Mouse (Mus musculus) heart, adult 9 months (tissue): ENCODE results near the gene Cacna2d2.

Experiments used
- DNase-seq, 2 experiments: peaks; one replicate each; pipeline ENCODE4 v3.0.0; 2022; ENCODE audit warnings: low spot score in 2 of 2

The Cacna2d2 gene

GRCm38 (mm10) chr9:107453151-107453550, 53.7 kb downstream of the Cacna2d2 start:
- DNase-seq: no peak

- DNase-seq: no peak
These were observed 57.3 kb downstream of the Cacna2d2 start for GRCm38 (mm10) chr9:107456667-107457066.

GRCm38 (mm10) chr9:107462907-107463306, 63.5 kb downstream of the Cacna2d2 start:
- DNase-seq: no peak

GRCm38 (mm10) chr9:107463509-107463908, 64.1 kb downstream of the Cacna2d2 start:
- peak; percentile 27 to 54 for DNase-seq

DNA sequence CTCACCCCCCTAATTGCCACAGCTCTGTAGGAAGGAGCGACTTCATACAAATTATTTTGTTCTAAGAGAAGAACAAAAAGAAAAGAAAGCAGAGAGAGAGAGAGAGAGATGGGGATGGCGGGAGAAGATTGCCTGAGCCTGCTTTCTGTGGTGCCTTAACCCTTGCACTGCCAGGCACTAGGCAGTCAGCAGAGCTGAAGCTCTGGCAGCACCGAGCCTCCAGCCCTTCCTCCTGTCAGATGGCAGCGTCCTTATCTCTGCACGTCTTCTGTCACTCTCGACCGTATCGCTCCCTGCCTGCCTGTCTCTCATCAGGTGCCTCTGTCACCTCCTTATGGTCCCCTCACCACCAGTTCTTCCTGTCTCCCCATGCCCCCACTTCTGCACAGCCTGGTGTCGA, 64.7 kb downstream of the Cacna2d2 start:
- no peak for DNase-seq

DNA sequence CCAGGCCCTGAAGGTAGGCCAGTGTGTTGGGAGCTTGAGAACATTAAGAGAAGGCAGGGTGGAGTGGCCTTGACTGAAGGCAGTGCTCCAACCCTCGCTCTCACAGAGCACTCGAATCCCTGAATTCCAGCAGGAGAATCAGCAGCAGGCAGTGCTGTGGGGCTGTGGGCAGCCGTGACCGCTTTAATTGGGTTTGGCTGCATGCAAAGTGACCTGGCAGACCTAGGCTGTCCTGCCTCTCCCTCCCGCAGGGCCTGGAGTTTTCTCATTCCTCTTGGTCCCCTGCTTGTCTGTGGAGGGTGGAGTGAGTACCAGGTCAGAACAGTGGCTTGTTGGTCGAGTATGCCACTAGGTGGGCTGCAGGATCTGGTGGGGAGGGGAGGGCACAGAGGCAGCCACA, 66.2 kb downstream of the Cacna2d2 start:
- no peak for DNase-seq

DNA sequence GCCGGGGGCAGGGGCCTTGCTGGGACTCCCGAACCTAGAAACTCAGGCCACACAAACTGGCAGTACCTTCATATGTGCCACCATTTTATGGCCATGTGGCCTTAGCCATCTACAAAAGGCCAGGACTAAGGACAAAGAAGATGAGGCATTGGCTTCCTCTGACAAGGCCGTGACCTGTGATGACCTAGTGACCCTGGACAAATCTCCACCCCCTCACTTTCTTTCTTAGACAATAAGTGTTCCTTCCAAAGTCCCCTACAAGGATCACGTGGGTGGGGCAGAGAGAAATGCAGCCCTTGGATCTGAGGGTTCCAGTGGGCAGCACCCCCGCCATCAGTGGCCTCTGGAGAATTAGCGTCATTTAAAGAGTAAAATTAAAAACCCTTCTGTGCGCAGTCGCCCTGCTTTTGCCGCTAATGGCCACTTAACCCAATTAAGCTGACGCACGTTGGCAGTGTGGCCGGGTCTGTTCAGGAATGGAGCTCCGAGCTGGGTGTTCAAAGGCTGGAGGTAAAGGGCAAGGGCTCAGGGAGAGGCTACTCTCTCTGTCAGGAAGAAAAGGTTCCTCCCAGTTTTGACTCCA, 69.9 kb downstream of the Cacna2d2 start:
- no peak for DNase-seq

GRCm38 (mm10) chr9:107470427-107470826, 71.0 kb downstream of the Cacna2d2 start:
- DNase-seq: no peak

DNA sequence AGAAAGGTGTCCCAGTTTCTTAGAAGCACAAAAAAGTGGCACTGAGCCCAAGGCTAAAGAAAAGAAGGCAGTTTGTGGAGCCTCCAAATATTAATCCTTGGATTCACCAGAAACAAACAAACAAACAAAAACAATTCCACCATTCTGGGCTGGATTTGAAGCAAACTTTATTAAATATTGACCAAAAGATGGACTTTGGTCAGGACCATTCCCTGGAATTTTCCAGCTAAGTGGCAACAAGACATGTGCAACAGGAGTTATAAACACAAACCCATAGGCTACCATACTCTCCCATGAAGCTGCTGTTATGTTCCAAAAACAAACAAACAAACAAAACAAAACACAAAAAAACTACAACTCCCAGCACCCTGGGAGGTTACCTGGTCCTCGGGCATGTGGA, 74.6 kb downstream of the Cacna2d2 start:
- no peak for DNase-seq

- DNase-seq: no peak
These were observed 79.6 kb downstream of the Cacna2d2 start for GRCm38 (mm10) chr9:107478979-107479378.

- no peak for DNase-seq
These were observed 80.2 kb downstream of the Cacna2d2 start for GRCm38 (mm10) chr9:107479593-107479992.

GRCm38 (mm10) chr9:107480477-107481069, 81.2 kb downstream of the Cacna2d2 start:
- DNase-seq: no peak

- DNase-seq: no peak
These were observed 81.9 kb downstream of the Cacna2d2 start for GRCm38 (mm10) chr9:107481340-107481739.

DNA sequence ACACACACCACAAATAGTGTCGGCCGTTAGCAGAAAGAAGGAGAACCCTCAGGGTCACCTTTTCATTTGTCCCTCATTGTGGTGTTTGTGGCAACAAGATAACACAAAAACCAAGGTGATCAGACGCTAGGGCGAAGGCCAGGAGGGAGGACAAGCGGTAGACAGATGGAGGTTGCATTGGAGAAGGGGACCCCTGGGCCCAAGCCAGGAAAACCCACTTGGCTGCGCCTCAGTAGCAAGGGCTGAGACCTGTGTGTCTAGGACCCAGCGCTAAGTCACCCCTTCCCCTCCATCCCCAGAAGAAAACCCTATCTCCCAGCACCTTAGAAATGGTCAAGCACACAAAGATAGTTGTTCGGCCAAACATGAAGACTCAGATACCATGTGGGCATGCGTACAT, 82.6 kb downstream of the Cacna2d2 start:
- DNase-seq: no peak

GRCm38 (mm10) chr9:107482770-107483169, 83.4 kb downstream of the Cacna2d2 start:
- no peak for DNase-seq

GRCm38 (mm10) chr9:107483714-107484113, 84.3 kb downstream of the Cacna2d2 start:
- DNase-seq: no peak

DNA sequence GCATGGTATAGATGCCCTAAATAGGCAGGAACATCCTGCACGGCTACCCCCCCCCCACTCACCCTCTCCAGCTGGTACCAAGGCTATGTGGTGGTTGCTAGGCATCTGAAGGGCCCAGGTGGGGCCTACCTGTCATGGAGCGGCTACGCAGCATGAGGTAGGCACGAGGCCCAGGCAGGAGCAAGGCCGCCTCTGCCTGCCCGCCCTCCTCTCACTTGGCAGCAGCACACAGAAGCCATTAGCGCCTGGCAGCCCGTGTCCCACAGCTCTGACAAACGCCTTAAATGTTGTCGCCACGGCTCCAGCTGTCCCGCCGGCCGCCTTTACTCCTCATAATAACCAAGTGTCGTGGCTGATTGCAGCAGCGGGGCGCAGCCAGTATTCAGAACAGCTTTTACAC, 84.9 kb downstream of the Cacna2d2 start:
- no peak for DNase-seq

- no peak for DNase-seq
These were observed 85.4 kb downstream of the Cacna2d2 start for GRCm38 (mm10) chr9:107484766-107485165.

GRCm38 (mm10) chr9:107486086-107486485, 86.7 kb downstream of the Cacna2d2 start:
- no peak for DNase-seq

DNA sequence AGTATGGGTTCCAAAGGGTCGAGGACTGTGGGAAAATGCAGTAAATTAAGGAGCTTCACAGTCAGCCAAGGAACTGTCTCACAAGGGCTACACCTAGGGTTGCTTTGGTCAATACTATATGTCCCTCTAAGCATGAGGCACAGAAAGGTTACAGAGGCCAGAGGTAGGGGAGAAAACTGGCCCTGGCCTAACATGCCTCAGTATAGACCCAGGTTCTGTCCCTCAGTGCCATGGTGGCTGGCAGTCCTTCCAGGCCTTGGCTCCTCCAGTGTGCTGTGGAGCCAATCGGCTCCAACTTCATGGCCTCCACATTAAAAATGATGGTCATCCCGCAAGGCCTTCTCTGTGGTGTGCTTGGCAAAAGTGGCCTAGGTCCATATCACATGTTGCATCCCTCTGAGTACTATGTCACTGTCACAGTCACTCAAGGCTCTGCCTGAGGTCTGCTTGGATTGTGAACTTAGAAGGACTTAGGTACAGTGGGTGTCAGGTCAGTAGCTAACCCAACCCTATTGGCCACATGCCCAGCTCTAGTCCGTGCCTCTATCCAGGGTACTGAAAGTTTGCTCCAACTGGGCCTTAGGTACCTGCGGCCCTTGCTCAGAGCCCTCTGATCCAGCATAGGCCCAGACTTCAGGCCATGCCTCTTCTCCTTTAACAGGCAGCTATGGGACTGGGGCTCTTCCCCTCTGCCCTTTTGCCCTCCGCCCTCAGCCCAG, 87.3 kb downstream of the Cacna2d2 start:
- peak in 1 of 2 experiments; percentile 10 for DNase-seq

DNA sequence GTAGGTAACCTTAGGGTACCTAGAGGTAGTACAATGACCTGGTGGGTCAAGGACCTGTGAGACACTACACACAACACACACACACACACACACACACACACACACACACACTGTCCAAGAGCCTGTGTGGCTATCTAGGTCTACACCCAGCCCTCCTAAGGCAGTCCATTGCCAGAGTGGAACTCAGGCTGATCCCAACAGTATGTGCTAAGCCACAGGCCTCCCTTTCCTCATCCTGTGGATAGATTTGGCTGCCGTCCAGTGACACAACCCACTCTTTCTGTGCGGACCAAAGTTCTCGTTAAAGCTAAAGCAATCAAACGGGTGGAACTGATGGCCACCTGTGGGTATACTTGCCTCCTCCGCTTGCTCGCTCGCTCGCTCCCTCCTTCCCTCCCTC, 90.7 kb downstream of the Cacna2d2 start:
- DNase-seq: no peak

DNA sequence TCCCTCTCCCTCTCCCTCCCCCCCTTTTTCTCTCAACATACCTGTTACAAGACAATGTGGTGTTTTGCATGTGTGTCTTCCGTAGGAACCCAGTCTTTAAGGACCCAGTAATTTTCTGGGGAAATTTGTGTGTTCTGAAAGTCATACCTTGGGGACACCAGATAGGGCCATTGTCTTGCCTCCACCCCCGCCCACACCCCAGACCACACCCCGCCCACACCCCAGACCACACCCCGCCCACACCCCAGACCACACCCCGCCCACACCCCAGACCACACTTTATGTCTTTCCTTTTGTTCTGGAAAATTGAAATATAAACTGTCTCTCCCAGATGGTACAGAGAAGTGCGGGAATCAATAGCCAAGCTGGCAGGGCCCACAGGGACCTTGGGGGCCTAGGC, 91.2 kb downstream of the Cacna2d2 start:
- no peak for DNase-seq

DNA sequence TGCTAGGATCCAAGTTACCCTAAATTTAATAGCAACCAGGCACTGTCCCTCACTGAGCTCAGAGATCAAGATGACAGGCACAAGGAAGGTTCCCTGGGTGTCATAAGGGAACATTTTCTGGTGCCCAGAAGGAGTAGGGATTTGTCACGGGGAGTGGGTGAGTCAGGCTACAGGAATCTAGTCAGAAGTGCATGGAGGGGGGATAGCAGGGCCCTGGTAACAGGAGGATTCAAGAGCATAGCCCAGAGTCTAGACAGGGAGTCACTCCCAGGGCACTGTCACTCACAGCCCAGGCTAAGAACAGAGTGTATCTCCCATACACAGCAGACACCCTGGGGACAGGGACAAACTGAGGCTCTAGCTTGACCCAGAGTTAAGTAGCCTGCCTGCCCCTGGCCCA, 94.1 kb downstream of the Cacna2d2 start:
- DNase-seq: no peak
